ENCODE assay signal across 20 mouse cellular contexts in the genomic region with DNA sequence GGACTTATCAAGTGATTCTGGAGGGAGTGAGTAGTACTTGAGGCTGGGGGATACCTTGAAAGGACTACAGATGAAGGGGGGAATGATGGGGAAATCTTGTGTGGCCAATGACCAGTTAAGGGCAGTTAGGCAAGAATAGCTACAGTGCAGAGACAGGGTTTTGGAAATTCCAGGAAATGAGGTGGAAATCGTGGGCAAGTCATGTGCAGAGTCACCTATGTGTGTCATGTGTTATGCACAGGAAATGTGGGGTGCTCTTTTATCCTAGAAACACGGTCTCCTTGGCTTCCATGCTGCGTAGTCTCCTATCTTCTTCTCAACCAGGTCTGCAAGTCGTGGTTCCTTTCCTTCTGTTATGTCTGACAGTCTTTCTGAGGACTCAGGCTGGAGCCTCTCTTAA. TPM values are rescaled to one million over a fixed set of nuclear protein-coding genes. Genes with fewer than 3 reads are reported as not detected.
"Had no signal": no experiment of that assay in that cellular context is flagged by ENCODE, and none has a peak within 500 bp of the region (broad histone marks: within the 10 kb centered on the region; RNA-seq: fewer than 3 reads in every experiment).

No protein-coding gene starts in this region.

- DNase-seq: liver, postnatal 0 days; lung, adult 2 months; lung, postnatal 14 days; lung, postnatal 36 days; midbrain, embryonic 14.5 days; right cerebral cortex, postnatal 14 days; spleen, adult 18-20 months; thymus, adult 18-20 months; thymus, postnatal 14 days; thymus, postnatal 36 days had no signal

- ATAC-seq: liver, postnatal 0 days; lung, postnatal 0 days; midbrain, embryonic 16.5 days had no signal

- H3K27ac ChIP-seq: liver, embryonic 15.5 days; lung, embryonic 15.5 days; midbrain, embryonic 10.5 days; midbrain, embryonic 12.5 days; neural tube, embryonic 12.5 days had no signal

- H3K4me1 ChIP-seq: lung, embryonic 15.5 days; midbrain, embryonic 12.5 days; neural tube, embryonic 12.5 days had no signal

- H3K4me3 ChIP-seq: liver, embryonic 15.5 days; lung, embryonic 15.5 days; midbrain, embryonic 10.5 days; midbrain, embryonic 12.5 days; myocyte; neural tube, embryonic 12.5 days had no signal

RNA-seq across cellular contexts. Expression of gene G0s2, which starts 6.5 kb away (rescaled TPM):
- total RNA-seq: megakaryocyte-erythroid progenitor cell, adult 5-6 weeks had no signal

RNA-seq across cellular contexts. Expression of gene Hsd11b1, which starts 15.6 kb away (rescaled TPM):
- total RNA-seq: megakaryocyte-erythroid progenitor cell, adult 5-6 weeks had no signal
- polyA plus RNA-seq: midbrain, embryonic 12.5 days; neural tube, embryonic 12.5 days; neural tube, embryonic 14.5 days had no signal
